Mouse (Mus musculus) adipocyte (in vitro differentiated cells): Measurements from ENCODE around the gene Plcb4.
A peak's percentile ranks its signal among the peaks of the same experiment; 100 is the strongest.
"Not testable (repeated sequence)": the region's sequence is repeated elsewhere in the genome, so short reads cannot be mapped to it uniquely, and the experiment has no call there.

Source experiments
- DNase-seq: peaks from one replicate; pipeline ENCODE4 v3.0.0-alpha.2; 2016; ENCODE audit warnings: low spot score

Plcb4 gene

DNA sequence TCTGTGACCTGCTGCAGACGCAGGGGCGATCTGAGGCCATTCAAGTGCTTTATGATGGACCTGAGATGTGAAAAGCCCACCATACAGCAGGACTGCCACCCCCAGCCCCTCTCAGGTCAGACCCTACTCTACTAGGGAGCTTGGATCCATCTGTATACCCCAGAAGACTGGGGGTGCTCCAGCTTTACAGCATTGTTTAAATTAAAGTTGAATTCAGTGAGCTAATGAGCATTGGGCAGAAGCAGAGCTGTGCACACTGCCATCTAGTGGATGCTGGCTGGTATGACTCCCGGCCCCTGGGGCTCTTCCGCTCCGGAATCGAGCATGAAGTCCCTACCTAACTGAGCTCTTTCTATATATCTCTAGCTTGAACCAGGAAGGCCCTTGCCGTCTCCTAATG, 298.9 kb downstream of the Plcb4 start:
- peak; percentile 74 for DNase-seq

DNA sequence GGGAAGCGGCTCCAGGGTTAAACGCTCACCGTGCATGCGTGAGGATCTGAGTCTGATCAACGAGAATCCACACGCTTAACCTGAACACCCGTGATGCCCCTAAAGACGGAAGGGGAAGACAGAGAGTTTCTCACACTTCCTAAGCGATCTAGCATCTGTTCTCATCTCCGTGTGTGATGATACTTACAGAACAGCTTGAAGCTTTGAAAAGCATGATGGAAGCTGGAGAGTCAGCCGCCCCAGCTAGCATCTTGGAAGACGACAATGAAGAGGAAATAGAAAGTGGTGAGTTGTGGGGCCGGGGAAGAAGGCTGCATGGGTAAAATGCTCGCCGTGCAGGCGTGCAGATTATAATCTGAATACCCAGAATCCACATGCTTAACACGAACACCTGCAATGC, 299.6 kb downstream of the Plcb4 start:
- DNase-seq = no peak

DNA sequence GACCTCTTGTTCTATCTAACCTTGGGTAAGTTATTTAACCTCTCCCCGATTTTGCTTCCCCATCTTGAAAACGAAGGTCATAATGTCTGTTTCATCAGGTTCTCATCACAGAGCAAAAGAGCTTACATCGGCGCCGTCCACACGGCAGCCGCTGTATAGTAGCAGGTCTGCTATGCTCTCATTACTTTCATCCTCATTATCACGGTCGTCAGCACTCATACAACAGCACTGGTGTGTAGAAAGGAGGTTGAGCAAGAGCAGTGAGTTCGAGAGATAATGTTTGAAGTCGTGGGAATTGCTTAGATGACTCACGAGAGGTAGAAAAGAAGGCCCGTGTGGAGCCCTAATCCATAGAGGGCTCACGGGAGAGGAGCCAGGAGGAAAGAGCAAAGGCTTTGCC, 304.3 kb downstream of the Plcb4 start:
- DNase-seq = no peak

DNA sequence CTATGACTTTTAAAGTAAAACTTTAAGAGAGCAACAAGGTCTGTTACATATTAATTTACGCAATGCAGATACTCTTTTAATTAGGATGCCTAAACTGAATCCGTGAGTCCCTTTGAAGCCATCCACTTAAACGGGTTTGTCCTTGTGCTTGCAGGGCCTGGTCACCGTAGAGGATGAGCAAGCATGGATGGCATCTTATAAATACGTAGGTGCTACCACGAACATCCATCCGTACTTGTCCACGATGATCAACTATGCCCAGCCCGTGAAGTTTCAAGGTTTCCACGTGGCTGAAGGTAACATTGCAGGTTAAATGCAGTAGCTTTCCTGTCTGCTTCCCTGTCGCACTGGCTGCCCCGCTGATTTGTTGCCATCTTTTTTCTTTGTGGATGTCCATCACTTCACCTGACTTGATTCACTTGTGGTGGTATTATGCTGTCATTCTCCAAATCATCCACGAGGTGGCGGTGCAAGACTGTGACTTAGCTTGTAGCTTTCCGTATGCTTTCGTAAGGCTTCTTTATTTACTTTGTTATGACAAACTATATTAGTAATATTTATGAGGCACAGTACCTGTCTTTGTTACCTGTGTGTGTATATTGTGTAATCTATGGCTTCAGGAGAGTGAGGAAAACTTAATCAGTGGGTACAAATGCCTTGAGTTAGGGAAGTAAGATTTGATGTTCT, 308.2 kb downstream of the Plcb4 start:
- DNase-seq = peak; percentile 74

DNA sequence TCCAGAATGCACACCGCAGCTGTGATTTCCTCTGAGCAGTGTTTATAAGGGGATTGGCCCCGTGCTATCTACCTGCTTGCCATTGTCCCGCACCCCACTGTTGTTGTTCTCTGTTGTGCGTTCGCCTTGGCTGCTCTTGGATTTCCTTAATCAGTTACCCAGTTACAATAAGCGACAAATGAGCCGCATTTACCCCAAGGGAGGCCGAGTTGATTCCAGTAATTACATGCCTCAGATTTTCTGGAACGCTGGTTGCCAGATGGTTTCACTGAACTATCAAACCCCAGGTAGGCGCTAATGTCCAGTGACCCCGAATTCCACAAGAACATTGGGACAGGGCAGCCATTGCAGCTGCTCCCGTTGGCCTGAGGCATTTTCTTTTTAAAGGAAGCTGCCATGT, 309.3 kb downstream of the Plcb4 start:
- no peak for DNase-seq

DNA sequence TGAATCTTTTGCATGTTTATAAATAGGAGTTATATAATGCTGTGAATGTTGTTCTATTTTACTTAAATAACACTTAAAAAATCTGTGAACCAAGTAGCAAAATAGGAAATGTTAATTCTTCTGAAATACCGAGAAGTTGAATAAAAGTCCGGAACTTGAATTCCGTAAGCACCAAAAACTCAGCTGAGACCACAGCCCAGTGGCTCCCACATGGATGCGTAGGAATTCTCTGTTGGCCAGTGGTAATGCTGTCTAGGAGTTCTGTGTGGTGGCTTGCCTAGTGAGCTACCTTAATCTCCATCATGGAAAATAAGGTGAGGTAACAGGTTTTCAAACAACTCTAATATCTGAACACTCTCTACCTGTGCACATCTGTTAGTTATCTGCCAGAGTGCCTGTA, 312.1 kb downstream of the Plcb4 start:
- no peak for DNase-seq

DNA sequence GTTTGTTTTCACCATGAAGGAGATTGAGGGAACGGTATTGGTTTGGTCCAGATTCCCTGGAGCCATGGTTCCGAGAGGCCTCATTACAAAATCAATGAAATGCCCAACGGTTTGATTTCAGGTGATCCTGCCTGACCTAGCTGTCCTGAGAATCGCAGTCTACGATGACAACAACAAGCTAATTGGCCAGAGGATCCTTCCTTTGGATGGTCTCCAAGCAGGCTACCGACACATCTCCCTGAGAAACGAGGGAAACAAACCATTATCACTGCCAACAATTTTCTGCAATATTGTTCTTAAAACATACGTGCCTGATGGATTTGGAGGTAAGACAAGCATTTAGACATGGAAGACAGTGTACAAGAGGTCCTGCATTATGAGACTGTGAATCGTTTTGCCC, 317.2 kb downstream of the Plcb4 start:
- DNase-seq = no peak

DNA sequence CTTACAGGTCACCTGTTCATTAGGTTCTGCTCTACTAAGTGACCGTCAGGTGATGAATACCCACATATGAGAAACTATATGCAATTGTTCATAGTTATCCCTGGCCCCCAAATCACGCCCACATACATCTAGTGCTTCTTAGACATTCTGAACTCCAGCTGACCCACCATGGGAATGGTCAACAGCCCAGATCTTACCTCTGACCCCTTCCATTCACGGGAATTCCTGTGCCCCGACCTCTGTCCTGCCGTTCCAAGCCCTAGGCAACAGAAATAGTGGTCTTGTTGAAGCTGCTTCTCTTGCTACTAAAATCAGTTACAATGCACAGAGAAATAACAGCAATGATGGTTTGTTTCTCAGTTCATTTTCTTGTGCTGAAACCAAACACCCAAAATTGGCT, 320.0 kb downstream of the Plcb4 start:
- no peak for DNase-seq

DNA sequence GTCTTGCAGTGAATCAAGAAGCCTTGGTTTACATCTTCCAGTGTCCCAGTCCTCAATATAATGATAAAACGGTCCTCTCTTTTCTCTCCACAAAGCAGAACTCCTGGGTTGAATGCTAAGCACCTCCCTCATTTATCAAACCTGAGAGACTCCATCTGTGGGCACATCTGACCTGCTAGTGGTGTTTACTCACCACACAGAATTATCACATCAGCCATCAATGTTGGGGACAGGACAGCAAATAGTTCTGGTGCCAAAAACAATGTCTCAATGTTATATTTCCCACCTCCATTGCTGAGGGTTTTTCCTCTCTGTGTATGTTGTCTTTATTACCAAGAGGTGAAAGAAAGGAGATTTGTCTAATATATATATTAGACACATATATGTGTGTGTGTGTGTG, 321.6 kb downstream of the Plcb4 start:
- no peak for DNase-seq

DNA sequence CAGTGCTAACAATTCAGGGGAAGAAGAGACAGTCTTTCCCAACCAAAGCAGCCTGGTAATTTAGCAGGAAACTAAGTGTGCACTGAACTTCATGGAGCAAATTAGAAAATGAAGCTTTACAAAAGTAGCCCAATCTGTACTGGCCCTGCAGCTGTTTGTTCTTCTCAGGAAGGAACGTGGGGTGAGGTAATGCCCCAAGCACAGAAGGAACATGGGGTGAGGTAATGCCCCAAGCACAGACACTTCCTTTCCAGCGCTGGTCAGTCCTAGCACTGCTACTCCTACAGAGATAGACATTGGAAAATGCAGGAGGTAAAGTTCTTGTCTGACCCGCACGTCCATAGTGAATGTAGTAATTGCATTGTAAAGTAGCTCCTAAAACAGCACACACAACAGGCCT, 325.2 kb downstream of the Plcb4 start:
- DNase-seq = no peak

DNA sequence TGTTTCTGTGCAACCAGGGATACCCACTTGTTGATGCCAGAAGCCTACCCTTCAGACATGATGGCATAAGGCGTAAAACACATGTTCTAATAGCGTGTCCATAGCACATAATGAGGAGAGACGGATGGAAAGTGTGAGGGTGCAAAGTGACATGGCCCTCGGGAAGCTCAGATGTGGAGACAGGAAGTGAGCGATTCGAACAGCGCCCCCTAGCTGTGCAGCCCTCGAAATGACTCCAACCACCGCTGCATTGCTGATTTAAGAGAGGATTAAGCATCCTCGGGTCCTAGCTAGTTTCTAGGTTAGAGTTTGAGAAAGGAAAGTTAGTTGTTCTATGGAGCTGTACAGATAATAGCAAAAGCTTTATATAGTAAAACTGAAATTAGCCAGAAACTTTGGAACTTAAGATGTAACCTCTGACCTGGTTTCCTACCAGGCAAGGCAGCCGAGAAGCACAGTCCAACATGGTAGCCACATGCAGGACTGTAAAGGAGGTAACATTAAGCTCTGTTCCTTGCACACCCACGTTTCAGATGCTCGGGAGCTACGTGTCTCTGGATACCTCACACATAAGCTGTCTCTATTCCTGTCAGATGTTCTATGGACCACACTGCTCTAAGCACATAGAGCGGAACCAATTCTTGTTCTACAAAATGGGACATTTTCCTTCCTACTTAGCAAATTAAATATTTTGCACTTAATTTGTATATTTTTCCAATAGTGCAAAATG, 326.9 kb downstream of the Plcb4 start:
- DNase-seq = no peak

DNA sequence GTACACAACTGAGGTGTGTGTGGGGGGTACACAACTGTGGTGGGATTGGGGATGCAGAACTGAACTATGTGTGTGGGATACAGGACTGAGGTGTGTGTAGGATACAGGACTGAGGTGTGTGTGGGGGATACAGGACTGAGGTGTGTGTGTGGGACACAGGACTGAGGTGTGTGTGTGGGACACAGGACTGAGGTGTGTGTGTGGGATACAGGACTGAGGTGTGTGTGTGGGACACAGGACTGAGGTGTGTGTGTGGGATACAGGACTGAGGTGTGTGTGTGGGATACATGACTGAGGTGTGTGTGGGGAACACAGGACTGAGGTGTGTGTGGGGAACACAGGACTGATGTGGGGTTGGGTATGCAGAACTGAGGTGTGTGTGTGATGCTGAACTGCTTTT, 329.7 kb downstream of the Plcb4 start:
- DNase-seq = not testable (repeated sequence)

DNA sequence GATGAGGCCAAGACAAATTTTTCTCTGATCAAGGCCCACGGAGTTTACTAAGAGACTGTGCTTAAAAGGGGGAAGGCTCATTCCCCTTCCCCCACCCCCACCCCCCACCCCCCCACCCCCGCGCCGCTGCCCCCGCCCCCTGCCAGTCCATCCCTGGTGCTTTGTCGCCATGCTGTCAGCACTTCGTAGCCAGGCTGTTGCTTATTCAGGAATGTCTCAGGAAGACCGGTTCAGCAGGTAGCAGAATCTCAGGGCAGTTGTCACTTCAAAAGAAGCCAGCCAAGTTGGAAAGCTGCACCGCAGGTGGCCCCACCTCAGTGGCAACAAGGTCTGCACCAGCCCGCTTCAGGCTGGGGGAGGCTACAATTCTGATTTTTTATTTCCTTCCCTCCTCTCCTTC, 331.9 kb downstream of the Plcb4 start:
- not testable (repeated sequence) for DNase-seq

DNA sequence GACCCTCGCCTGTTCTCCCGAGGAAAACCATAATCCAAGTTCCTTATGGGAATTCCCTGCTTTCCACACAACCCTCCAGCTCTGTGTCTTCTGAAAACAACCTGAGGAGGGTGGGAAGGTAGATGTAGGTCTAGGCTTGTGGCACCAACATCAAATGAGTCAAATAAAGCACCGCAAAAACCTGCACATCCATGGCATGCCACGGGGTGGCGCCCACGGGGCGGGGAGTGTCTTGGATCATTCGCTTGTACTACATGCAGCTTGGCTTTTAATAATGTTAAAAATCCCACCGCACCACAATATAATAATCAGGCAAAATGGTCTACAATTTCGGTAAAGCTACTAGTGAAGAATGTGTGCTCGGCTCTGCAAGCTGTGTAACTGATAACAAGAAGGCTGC, 334.5 kb downstream of the Plcb4 start:
- no peak for DNase-seq

DNA sequence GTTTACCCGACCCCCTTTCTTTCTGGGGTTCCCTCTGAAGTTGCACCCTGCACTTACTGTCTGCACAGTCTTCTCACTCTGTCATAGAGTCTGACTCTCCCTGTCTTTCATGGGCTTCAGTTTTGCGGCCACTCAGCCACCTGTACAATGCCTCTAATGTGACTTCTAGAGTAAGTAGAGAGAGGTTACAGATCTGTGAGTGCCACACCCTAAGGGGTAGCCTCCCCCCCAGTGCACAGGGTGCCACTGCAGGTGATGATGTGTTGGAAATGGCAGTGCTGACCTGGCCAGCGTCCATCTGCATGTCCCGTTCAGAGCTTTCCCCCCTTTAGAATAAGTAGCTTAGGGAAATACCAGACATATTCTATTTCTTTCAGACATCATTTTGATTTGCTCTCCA, 336.4 kb downstream of the Plcb4 start:
- no peak for DNase-seq

DNA sequence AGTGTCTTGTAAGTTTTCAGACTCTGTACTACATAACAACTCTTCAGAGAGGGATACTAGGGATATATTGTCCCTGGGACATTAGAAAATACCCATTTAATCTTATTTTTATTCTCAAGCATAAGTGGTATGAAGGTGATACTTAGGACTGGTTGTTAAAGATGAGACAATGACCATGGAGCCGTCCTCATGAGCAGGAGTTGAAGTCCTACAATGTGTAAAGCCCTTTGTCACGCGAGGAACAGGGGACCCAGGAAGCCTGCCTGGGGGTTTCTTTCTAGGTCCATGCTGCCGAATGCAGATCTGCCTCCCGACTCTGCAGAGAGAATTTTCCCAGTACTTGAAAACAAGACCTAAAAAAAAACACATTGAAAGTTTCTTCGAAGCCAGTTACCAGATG, 338.1 kb downstream of the Plcb4 start:
- no peak for DNase-seq

DNA sequence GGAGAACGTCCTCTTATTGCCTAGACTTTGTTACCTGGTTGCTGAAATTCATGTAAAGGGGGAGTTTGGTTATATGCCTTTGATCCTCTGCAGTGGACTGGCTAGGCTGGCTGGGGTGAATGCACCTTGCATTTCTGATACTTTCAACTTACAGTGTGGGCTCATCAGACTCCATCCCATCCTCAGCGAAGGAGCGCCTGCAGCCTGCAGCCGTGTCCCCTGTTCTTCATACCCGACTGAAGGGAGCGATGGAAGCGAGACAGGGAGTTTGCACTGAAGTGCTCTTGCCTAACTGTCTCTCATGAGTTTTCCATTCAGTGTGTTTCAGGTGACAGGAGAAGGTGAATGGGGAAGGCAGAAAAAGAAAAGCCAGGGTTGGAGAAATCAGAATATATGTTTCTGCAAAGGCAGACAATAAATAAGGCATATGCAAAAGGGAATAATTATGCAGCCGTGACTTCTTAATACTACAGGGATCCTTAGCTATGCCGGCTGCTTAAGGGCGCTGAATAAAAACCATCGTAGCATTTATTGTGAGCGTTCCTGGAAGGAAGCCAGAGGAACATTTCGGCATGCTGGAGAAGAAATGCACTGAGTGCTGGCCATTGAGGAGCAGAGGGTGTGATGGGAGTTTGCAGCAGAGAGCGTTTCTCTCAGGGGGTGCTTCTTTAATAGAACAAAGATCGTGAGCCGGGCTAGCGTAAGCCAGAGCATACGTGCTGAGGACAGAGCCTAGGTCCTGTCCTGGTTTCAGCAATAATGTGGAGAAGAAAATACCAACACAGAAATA, 338.7 kb downstream of the Plcb4 start:
- no peak for DNase-seq

DNA sequence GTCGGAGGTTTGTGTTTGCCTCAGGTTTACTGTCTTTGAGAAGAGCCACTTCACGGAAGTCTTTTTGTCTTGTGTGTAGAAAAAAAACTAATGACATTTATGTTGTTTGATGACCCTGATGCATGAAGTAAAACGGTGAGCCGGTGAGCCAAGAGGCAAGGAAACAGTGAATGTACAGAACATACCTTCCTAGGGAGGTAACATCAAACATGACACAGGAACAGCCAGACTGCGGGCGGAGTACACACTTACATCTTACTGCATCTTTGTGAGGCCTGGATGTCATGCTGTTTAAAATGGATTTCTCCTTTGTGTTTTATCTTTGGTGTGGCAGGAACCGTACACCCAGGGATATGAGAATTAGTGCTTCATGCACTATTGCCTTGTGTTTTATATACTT, 340.1 kb downstream of the Plcb4 start:
- DNase-seq = no peak

DNA sequence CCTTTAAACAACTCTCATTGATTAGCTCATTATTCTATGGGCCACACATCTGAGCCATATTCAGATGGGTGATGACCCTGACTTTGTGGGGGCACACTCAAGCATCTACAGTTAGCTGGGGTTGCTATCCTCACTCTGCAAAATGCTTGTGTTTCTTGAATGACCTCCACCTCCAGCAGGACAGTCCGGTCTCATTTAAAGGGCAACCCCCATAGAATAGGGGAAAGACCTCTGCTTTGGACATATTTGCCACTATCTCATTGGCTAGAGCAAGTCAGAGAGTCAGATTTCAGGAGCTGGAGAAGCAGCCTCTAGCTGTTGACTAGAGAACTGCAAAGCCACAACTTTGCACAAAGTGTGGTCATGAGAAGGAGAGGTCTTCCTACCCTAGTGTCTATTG, 340.6 kb downstream of the Plcb4 start:
- DNase-seq = no peak

DNA sequence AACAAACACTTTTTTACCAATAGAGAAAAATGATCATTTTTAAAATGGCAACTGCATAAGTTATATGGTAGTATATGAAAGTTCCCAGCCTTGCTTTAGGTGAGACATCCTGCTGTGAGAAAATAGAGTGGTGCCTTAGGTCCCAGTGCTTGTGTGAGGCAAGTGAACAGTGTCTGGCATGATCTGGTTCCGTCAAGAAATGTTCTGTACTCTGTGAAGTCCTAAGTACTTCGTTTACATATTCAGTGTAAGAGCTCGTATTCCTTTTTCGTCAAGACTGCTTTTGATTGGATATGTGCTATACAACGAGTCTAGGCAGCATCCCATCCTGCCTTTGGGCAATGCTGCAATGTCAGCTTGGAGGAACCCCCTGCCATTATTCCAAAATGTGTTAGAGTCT, 342.1 kb downstream of the Plcb4 start:
- no peak for DNase-seq

DNA sequence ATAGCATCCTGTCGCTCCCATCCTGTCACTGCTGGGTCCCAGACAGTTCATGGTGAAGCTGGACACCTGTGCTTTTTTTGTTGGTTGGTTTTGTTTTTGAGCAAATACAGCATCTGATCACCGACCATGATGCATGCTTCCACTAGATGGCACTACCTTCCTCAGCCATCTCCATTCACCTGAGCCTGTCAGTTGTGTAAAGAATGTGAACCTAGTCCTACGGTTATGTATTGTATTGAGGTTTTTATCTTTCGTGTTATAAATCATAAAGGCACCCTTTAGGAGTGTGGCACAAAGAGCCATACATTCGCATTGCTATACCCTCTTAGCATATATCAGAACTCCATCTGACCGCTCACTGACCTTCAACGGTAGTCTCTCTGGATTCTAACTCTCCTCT, 343.3 kb downstream of the Plcb4 start:
- DNase-seq = peak; percentile 25

DNA sequence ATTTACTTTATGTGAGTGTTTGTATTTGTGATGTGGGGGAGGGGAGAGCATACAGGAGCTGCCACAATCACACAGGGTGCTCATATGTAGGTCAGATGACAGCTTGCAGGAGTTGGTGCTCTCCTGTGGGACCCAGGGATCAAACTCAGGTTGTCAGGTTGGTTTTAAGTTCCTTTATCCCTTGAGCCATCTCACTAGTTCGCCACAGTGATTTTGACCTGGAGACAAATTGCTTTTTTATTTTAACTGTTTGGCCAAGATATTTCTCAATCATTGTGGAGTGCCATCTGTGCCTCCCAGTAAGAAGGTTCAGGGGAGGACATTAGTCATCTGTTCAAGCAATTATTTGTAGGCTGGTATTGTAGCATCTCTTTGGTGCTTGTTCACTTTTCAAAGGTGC, 345.0 kb downstream of the Plcb4 start:
- peak; percentile 25 for DNase-seq

DNA sequence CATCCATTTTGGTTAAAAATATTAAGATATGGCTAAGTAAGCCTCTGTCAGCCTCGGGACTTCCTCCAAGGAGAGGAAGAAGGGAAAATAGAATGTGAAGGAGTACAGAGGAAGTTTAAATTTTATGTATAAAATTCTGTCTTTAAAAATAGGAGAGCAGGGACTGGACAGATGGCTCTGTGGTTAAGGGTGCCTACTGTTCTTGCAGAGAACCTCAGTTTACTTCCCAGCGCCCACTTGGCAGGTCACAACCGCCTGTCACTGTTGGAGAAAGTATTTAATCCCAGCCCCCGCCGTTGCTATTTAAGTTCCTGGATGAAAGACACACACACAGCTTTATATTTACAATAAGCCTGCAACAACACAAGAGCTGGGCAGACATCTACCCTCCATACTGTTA, 347.5 kb downstream of the Plcb4 start:
- DNase-seq = no peak
